Mouse (Mus musculus): Measurements from ENCODE around the gene Agpat4. TPM values are rescaled to one million over a fixed set of nuclear protein-coding genes. Genes with fewer than 3 reads are reported as not detected.

Agpat4 gene
- polyA plus RNA-seq, 1 experiment from 2014 or later: 31.6 TPM

DNA sequence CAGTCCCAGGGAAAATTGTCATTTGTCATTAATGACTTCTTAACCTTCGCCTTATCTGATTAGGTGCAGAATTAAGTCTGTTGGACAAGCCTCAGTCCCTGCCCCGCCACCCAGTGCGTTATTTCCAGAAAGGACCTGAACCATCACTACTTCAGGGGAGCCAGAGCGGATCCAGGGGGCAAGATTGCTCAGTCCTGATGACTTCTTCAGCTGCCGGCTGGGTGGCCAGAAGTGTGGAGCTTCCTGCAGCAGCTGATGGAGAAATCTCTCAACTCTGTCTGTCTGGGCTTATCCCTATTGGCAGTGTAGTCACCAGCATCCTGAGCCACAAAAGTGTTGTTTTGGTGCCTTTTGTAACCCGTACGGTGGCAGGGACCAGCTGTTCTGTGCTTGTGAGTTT is 60.8 kb downstream of the Agpat4 start:
- H3K4me1 ChIP-seq: peaks cover 70% of the 10 kb centered on the region
- no peak overlapping the region for H3K4me3 ChIP-seq
- no peak overlapping the region for H3K9ac ChIP-seq
- H3K4me2 ChIP-seq: no peak overlapping the region
- H3K36me3 ChIP-seq: peaks cover 85% of the 10 kb centered on the region
- H3K9me3 ChIP-seq (replicated peaks): no peaks in the 10 kb centered on the region; the same call in none of the 2 replicates
- WGBS (ENCODE audit: insufficient replicate concordance): 84% methylated on average over 7 of the region's 7 CpGs
- no peaks in the 10 kb centered on the region for H3K27me3 ChIP-seq (replicated peaks)
- ATAC-seq: no peak
- peak overlapping the region; percentile 11; the same call in 1 of the 2 replicates for H3K27ac ChIP-seq

DNA sequence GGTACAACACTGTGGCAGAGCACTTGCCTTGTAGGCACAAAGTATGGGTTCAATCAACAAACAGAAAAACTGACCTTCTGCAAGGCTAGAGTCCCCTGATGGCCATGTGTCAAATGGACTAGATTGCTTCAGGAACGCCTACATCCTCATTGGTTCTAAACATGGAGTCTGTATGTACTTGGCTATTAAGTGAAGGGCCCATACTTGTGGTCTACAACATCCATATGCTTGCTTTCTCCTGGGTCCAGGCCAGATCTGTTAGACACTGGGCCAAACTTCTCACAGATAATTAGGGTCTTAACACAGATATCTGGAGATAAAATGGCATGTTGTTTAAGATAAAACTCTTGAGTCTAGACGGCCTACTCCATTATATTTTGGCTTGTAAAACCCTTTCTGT is 61.3 kb downstream of the Agpat4 start:
- H3K9ac ChIP-seq: no peak overlapping the region
- no peak for ATAC-seq
- peaks cover 82% of the 10 kb centered on the region for H3K36me3 ChIP-seq
- 63% methylated on average over 2 of the region's 2 CpGs for WGBS (ENCODE audit: insufficient replicate concordance)
- H3K4me2 ChIP-seq: no peak overlapping the region
- H3K27ac ChIP-seq: peak overlapping the region; percentile 11; the same call in 1 of the 2 replicates
- H3K27me3 ChIP-seq (replicated peaks): no peaks in the 10 kb centered on the region
- no peak overlapping the region for H3K4me3 ChIP-seq
- no peaks in the 10 kb centered on the region; the same call in none of the 2 replicates for H3K9me3 ChIP-seq (replicated peaks)
- peaks cover 75% of the 10 kb centered on the region for H3K4me1 ChIP-seq

GRCm38 (mm10) chr17:12182702-12183485 is 64.4 kb downstream of the Agpat4 start:
- H3K9ac ChIP-seq: peak overlapping the region; percentile 55
- H3K36me3 ChIP-seq: peaks cover 60% of the 10 kb centered on the region
- H3K4me3 ChIP-seq: no peak overlapping the region
- peaks cover 99% of the 10 kb centered on the region for H3K4me1 ChIP-seq
- peak; percentile 74 for ATAC-seq
- peak overlapping the region; percentile 85 for H3K27ac ChIP-seq
- peak overlapping the region; percentile 34 for H3K4me2 ChIP-seq
- 49% methylated on average over 5 of the region's 5 CpGs for WGBS (ENCODE audit: insufficient replicate concordance)
- H3K9me3 ChIP-seq (replicated peaks): no peaks in the 10 kb centered on the region
- no peaks in the 10 kb centered on the region for H3K27me3 ChIP-seq (replicated peaks)

- Histone ChIP-seq H3K9ac (peak overlapping the region; percentile 39; the same call in 1 of the 2 replicates), H3K36me3 (peaks cover 58% of the 10 kb centered on the region), H3K9me3 (replicated peaks) (no peaks in the 10 kb centered on the region), H3K4me2 (no peak overlapping the region), H3K27me3 (replicated peaks) (no peaks in the 10 kb centered on the region), H3K4me3 (no peak overlapping the region), H3K27ac (peak overlapping the region; percentile 85), H3K4me1 (peaks cover 90% of the 10 kb centered on the region)
- WGBS (ENCODE audit: insufficient replicate concordance): 73% methylated on average over 8 of the region's 8 CpGs
- no peak for ATAC-seq
These were observed 65.8 kb downstream of the Agpat4 start for GRCm38 (mm10) chr17:12184283-12184682.

DNA sequence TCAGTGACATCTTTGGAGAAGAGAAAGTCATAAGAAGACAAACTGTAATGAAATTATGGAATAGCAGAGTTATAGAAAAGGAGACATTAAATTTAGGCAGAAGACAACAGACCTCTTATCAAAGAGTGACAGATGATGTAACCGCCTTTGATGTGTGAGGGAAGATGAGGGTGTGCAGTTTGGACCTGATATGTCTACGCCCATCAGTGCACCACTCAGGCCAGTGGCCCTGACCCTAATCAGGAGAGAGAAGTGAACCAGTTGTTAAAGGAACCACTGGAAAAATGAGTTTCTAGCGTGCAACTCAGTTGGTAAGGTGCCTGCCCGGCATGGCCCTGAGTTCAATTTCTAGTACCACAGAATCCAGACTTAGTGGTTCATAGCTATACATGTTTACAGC is 67.4 kb downstream of the Agpat4 start:
- WGBS (ENCODE audit: insufficient replicate concordance): 25% methylated on average over 4 of the region's 4 CpGs
- no peaks in the 10 kb centered on the region for H3K9me3 ChIP-seq (replicated peaks)
- peak overlapping the region; percentile 97 for H3K27ac ChIP-seq
- peak overlapping the region; percentile 74 for H3K9ac ChIP-seq
- peak; percentile 96 for ATAC-seq
- no peaks in the 10 kb centered on the region for H3K27me3 ChIP-seq (replicated peaks)
- 0 out of 2 replicates have a peak overlapping the region, but pooled peaks have one; percentile 3 for H3K4me3 ChIP-seq
- peak overlapping the region; percentile 54 for H3K4me2 ChIP-seq
- H3K4me1 ChIP-seq: peaks cover 87% of the 10 kb centered on the region
- peaks cover 58% of the 10 kb centered on the region for H3K36me3 ChIP-seq

- ATAC-seq: peak; percentile 53
- H3K36me3 ChIP-seq: peaks cover 59% of the 10 kb centered on the region
- H3K4me1 ChIP-seq: peaks cover 88% of the 10 kb centered on the region
- H3K27me3 ChIP-seq (replicated peaks): no peaks in the 10 kb centered on the region
- peak overlapping the region; percentile 74 for H3K9ac ChIP-seq
- no peaks in the 10 kb centered on the region for H3K9me3 ChIP-seq (replicated peaks)
- 60% methylated on average over 3 of the region's 3 CpGs for WGBS (ENCODE audit: insufficient replicate concordance)
- peak overlapping the region; percentile 97 for H3K27ac ChIP-seq
- 0 out of 2 replicates have a peak overlapping the region, but pooled peaks have one; percentile 3 for H3K4me3 ChIP-seq
- H3K4me2 ChIP-seq: peak overlapping the region; percentile 54
These were observed 67.8 kb downstream of the Agpat4 start for GRCm38 (mm10) chr17:12186341-12186740.

DNA sequence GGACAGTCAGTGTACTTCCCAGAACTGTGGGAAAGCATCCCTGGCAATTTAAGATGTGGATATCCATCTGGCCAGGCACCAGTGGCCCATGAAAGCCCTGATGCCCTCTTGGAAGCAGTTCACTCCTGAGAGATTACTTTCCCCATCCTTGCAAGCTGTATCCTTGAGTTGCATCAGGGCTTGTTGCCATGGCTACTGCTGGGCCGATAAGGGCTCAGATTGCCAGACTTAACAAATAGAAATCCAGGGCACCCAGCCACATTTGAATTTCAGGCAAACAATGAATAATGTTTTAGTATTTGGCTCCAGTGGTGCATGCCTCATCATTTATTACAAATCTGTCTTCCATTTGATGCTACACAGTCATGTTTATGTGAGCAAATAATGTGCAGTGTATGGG is 69.3 kb downstream of the Agpat4 start:
- peak overlapping the region; percentile 74 for H3K9ac ChIP-seq

DNA sequence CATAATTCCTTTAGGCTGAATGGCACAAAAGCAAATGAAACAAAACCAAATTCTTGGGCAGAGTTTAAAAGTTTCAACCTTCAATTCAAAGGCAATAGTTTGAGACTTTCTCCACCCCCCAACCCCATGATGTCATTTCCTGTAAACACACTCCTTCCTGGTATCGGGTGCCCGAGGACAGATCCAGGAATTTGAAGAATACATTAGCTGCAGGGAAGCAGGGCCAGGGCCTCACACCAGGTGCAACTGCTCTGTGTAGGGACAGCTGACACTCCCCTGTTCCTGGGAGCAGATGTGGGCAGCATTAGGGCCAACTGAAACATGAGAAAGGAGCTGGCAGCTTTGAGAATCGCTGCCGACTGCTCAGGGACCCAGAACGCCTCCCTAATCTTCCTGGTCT is 76.6 kb downstream of the Agpat4 start:
- 45% methylated on average over 5 of the region's 5 CpGs for WGBS (ENCODE audit: insufficient replicate concordance)

More for the DNA sequence above, 69.3 kb downstream of the Agpat4 start:
- Histone ChIP-seq H3K9me3 (replicated peaks) (no peaks in the 10 kb centered on the region), H3K27ac (peak overlapping the region; percentile 97), H3K27me3 (replicated peaks) (no peaks in the 10 kb centered on the region), H3K4me2 (no peak overlapping the region), H3K4me3 (no peak overlapping the region), H3K4me1 (peaks cover 84% of the 10 kb centered on the region), H3K36me3 (peaks cover 60% of the 10 kb centered on the region)
- WGBS (ENCODE audit: insufficient replicate concordance): 79% methylated on average over 1 of the region's 1 CpGs
- ATAC-seq: no peak

DNA sequence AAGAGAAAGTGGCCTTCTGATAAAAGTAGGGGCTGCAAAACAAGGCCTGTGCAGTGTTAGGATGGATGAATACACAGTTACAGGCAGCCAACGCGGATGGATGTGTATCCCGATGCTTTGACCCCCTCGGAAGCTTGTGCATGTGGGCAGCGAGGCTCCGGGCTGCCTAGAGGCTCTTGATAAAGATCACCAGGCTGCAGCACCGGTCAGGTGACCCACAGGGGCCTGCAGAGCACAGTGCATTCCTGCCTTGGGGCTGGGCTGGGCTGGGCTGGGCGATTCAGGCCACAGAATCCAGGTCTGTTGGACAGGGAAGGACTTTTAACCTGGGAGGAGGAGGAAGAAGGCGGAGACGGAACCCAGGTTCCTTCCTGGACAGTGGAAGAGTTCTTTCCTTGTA is 77.1 kb downstream of the Agpat4 start:
- Histone ChIP-seq H3K27ac (peak overlapping the region; percentile 78), H3K27me3 (replicated peaks) (no peaks in the 10 kb centered on the region), H3K4me2 (peak overlapping the region; percentile 37), H3K4me3 (no peak overlapping the region), H3K4me1 (peaks cover 90% of the 10 kb centered on the region), H3K36me3 (peaks cover 77% of the 10 kb centered on the region), H3K9me3 (replicated peaks) (no peaks in the 10 kb centered on the region), H3K9ac (peak overlapping the region; percentile 49)
- ATAC-seq: peak; percentile 44
- WGBS (ENCODE audit: insufficient replicate concordance): 55% methylated on average over 10 of the region's 10 CpGs

More for the DNA sequence above, 76.6 kb downstream of the Agpat4 start:
- ATAC-seq: peak; percentile 54; the same call in 1 of the 2 replicates
- H3K27ac ChIP-seq: peak overlapping the region; percentile 78
- no peaks in the 10 kb centered on the region for H3K9me3 ChIP-seq (replicated peaks)
- H3K9ac ChIP-seq: peak overlapping the region; percentile 49
- peak overlapping the region; percentile 37 for H3K4me2 ChIP-seq
- peaks cover 77% of the 10 kb centered on the region for H3K36me3 ChIP-seq
- H3K27me3 ChIP-seq (replicated peaks): no peaks in the 10 kb centered on the region
- peaks cover 90% of the 10 kb centered on the region for H3K4me1 ChIP-seq
- H3K4me3 ChIP-seq: no peak overlapping the region

- Histone ChIP-seq H3K27ac (peak overlapping the region; percentile 100), H3K36me3 (peaks cover 78% of the 10 kb centered on the region), H3K4me2 (no peak overlapping the region), H3K9me3 (replicated peaks) (no peaks in the 10 kb centered on the region), H3K27me3 (replicated peaks) (no peaks in the 10 kb centered on the region), H3K4me3 (no peak overlapping the region), H3K9ac (no peak overlapping the region), H3K4me1 (peaks cover 95% of the 10 kb centered on the region)
- WGBS (ENCODE audit: insufficient replicate concordance): 87% methylated on average over 4 of the region's 4 CpGs
- no peak for ATAC-seq
These were observed 81.4 kb downstream of the Agpat4 start for GRCm38 (mm10) chr17:12199933-12200332.

- 0 out of 2 replicates have a peak, but pooled peaks have one; percentile 5 for ATAC-seq
- no peaks in the 10 kb centered on the region for H3K9me3 ChIP-seq (replicated peaks)
- H3K4me3 ChIP-seq: no peak overlapping the region
- H3K36me3 ChIP-seq: peaks cover 70% of the 10 kb centered on the region
- 66% methylated on average over 1 of the region's 1 CpGs for WGBS (ENCODE audit: insufficient replicate concordance)
- H3K4me1 ChIP-seq: peaks cover 95% of the 10 kb centered on the region
- H3K27me3 ChIP-seq (replicated peaks): no peaks in the 10 kb centered on the region
- peak overlapping the region; percentile 100 for H3K27ac ChIP-seq
- H3K9ac ChIP-seq: peak overlapping the region; percentile 84
- H3K4me2 ChIP-seq: peak overlapping the region; percentile 22; the same call in 1 of the 2 replicates
These were observed 82.6 kb downstream of the Agpat4 start for GRCm38 (mm10) chr17:12201086-12201485.

GRCm38 (mm10) chr17:12203414-12203897 is 85.0 kb downstream of the Agpat4 start:
- H3K4me3 ChIP-seq: no peak overlapping the region
- peak overlapping the region; percentile 84 for H3K9ac ChIP-seq
- ATAC-seq: no peak
- 79% methylated on average over 15 of the region's 15 CpGs for WGBS (ENCODE audit: insufficient replicate concordance)
- no peaks in the 10 kb centered on the region for H3K27me3 ChIP-seq (replicated peaks)
- peaks cover 98% of the 10 kb centered on the region for H3K4me1 ChIP-seq
- peaks cover 52% of the 10 kb centered on the region for H3K36me3 ChIP-seq
- H3K27ac ChIP-seq: peak overlapping the region; percentile 100
- H3K9me3 ChIP-seq (replicated peaks): no peaks in the 10 kb centered on the region
- peak overlapping the region; percentile 69 for H3K4me2 ChIP-seq
